Mouse (Mus musculus): ENCODE results near the gene Negr1. TPM values are rescaled to one million over a fixed set of nuclear protein-coding genes. Genes with fewer than 3 reads are reported as not detected.

The Negr1 gene
- polyA plus RNA-seq, 1 experiment from 2014 or later: 5.9 TPM

GRCm38 (mm10) chr3:157154902-157155301 is 593.3 kb downstream of the Negr1 start:
- Histone ChIP-seq H3K9me3 (replicated peaks; ENCODE audit: low read length) (no peaks in the 10 kb centered on the region), H3K9ac (ENCODE audit: low read depth, low read length) (no peak overlapping the region), H3K27me3 (ENCODE audit: insufficient read depth, low read length) (no peaks in the 10 kb centered on the region), H3K36me3 (ENCODE audit: insufficient read depth, low read length) (no peaks in the 10 kb centered on the region), H3K27ac (no peak overlapping the region), H3K4me1 (replicated peaks; ENCODE audit: insufficient read depth, low read length) (no peaks in the 10 kb centered on the region), H3K4me2 (ENCODE audit: low read length) (no peak overlapping the region), H3K4me3 (replicated peaks; ENCODE audit: low read depth, low read length) (no peak overlapping the region)
- no peak for DNase-seq (ENCODE audit: low spot score)
- TF ChIP-seq CTCF (IDR thresholded peaks at IDR 0.05; ENCODE audit: low read depth): no peak
- ATAC-seq (replicated peaks; ENCODE audit: low FRiP score, low read depth): no peak
- 84% methylated on average over 3 of the region's 3 CpGs for WGBS

DNA sequence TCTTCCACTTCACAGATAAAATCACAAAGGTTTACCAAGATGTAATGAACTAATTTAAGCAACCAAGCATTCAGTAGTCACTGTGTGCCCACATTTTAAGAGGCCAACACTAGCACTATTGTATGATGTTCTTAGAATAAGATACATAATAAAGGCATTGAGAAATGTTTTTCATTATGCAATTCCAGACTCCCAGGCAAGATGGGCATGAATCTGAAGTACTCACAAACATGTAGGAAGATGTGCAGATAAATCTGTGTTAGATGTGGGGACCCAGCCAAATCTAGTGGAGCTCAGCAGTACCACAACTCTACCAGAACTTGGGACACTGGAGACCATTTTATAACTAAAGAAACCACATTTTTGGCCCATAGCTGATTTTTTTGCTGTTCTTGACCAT is 593.9 kb downstream of the Negr1 start:
- Histone ChIP-seq H3K36me3 (ENCODE audit: insufficient read depth, low read length) (no peaks in the 10 kb centered on the region), H3K4me3 (replicated peaks; ENCODE audit: low read depth, low read length) (no peak overlapping the region), H3K4me1 (replicated peaks; ENCODE audit: insufficient read depth, low read length) (no peaks in the 10 kb centered on the region), H3K4me2 (ENCODE audit: low read length) (no peak overlapping the region), H3K27me3 (ENCODE audit: insufficient read depth, low read length) (no peaks in the 10 kb centered on the region), H3K9me3 (replicated peaks; ENCODE audit: low read length) (no peaks in the 10 kb centered on the region), H3K27ac (no peak overlapping the region), H3K9ac (ENCODE audit: low read depth, low read length) (no peak overlapping the region)
- TF ChIP-seq CTCF (IDR thresholded peaks at IDR 0.05; ENCODE audit: low read depth): no peak
- no peak for DNase-seq (ENCODE audit: low spot score)
- no peak for ATAC-seq (replicated peaks; ENCODE audit: low FRiP score, low read depth)

- ATAC-seq (replicated peaks; ENCODE audit: low FRiP score, low read depth) (no peak), DNase-seq (ENCODE audit: low spot score) (peak; percentile 11)
Measured at GRCm38 (mm10) chr3:157164840-157165595, 603.4 kb downstream of the Negr1 start.

GRCm38 (mm10) chr3:157181975-157182374 is 620.4 kb downstream of the Negr1 start:
- Histone ChIP-seq H3K9me3 (replicated peaks; ENCODE audit: low read length) (no peaks in the 10 kb centered on the region), H3K4me1 (replicated peaks; ENCODE audit: insufficient read depth, low read length) (no peaks in the 10 kb centered on the region), H3K27ac (no peak overlapping the region), H3K4me2 (ENCODE audit: low read length) (no peak overlapping the region), H3K27me3 (ENCODE audit: insufficient read depth, low read length) (no peaks in the 10 kb centered on the region), H3K4me3 (replicated peaks; ENCODE audit: low read depth, low read length) (no peak overlapping the region), H3K36me3 (ENCODE audit: insufficient read depth, low read length) (no peaks in the 10 kb centered on the region), H3K9ac (ENCODE audit: low read depth, low read length) (no peak overlapping the region)
- no peak for ATAC-seq (replicated peaks; ENCODE audit: low FRiP score, low read depth)
- TF ChIP-seq CTCF (IDR thresholded peaks at IDR 0.05; ENCODE audit: low read depth): no peak
- DNase-seq (ENCODE audit: low spot score): no peak
- WGBS: 71% methylated on average over 2 of the region's 2 CpGs

More at GRCm38 (mm10) chr3:157164840-157165595, 603.4 kb downstream of the Negr1 start:
- TF ChIP-seq CTCF (IDR thresholded peaks at IDR 0.05; ENCODE audit: low read depth): no peak
- Histone ChIP-seq H3K4me1 (replicated peaks; ENCODE audit: insufficient read depth, low read length) (no peaks in the 10 kb centered on the region), H3K27ac (no peak overlapping the region), H3K4me2 (ENCODE audit: low read length) (no peak overlapping the region), H3K4me3 (replicated peaks; ENCODE audit: low read depth, low read length) (no peak overlapping the region), H3K9me3 (replicated peaks; ENCODE audit: low read length) (no peaks in the 10 kb centered on the region), H3K9ac (ENCODE audit: low read depth, low read length) (no peak overlapping the region), H3K27me3 (ENCODE audit: insufficient read depth, low read length) (no peaks in the 10 kb centered on the region), H3K36me3 (ENCODE audit: insufficient read depth, low read length) (no peaks in the 10 kb centered on the region)
- WGBS: 98% methylated on average over 3 of the region's 3 CpGs

DNA sequence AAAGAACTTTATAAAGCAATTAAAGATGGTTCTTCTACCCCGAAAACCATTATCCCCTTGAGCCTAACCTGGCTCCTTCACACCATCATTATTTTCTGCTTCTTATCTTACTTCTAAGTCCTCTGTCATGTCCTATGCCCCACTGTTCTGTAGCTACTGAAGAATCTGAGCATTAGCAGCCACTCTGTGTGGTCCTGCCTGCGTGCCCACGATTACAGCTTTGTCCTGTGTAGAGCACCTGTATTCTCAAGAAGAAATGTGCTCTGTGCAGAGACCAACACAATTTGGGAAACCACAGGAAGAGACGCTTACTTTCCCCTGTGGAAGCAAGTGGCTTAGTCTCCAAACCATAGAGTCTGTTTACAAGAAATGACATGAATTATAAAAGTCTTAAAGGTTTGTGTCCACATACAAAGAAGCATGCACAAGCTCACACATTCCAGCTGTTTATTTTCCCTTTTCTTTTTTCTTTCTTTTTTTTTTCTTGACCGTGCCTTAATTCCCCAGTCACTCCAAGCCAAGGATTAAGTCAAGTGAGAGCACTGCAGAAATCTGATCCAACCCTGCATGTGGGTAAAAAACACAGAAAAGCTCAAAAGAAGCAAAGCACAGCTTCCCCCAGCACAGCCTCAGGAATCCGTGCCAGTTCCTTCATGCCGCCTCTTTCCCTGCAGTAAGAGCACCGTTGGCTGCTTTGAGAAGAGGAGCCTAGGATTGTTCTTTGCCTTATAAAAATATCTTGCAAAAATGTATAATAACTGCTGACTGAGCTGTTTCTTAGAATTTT is 627.5 kb downstream of the Negr1 start:
- no peaks in the 10 kb centered on the region for H3K4me1 ChIP-seq (replicated peaks; ENCODE audit: insufficient read depth, low read length)
- WGBS: 50% methylated on average over 8 of the region's 8 CpGs
- no peaks in the 10 kb centered on the region for H3K27me3 ChIP-seq (ENCODE audit: insufficient read depth, low read length)
- TF ChIP-seq CTCF (IDR thresholded peaks at IDR 0.05; ENCODE audit: low read depth): no peak
- no peak overlapping the region for H3K9ac ChIP-seq (ENCODE audit: low read depth, low read length)
- DNase-seq (ENCODE audit: low spot score) (peak; percentile 37), ATAC-seq (replicated peaks; ENCODE audit: low FRiP score, low read depth) (no peak)
- H3K4me3 ChIP-seq (replicated peaks; ENCODE audit: low read depth, low read length): no peak overlapping the region
- no peak overlapping the region for H3K27ac ChIP-seq
- H3K9me3 ChIP-seq (replicated peaks; ENCODE audit: low read length): no peaks in the 10 kb centered on the region
- no peak overlapping the region for H3K4me2 ChIP-seq (ENCODE audit: low read length)
- no peaks in the 10 kb centered on the region for H3K36me3 ChIP-seq (ENCODE audit: insufficient read depth, low read length)

DNA sequence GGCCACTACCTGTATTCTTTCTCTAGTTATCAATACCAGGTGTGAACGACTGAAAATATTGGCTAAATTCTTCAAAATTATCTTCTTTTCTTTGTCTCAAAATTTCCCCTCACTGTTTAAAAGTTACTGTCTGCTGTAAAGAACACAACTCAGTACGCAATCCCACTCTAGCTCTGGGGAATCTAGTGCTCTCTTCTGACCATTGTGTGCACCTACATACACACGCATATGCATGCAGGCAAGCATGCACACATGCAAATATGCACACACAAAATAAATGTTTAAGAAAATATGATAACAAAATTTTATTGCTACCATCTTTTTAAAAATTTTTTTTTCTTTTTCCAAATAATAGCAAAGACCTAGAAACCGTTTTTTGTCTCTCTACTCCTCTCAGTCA is 628.2 kb downstream of the Negr1 start:
- 89% methylated on average over 4 of the region's 4 CpGs for WGBS
- Histone ChIP-seq H3K36me3 (ENCODE audit: insufficient read depth, low read length) (no peaks in the 10 kb centered on the region), H3K4me2 (ENCODE audit: low read length) (no peak overlapping the region), H3K27ac (no peak overlapping the region), H3K9me3 (replicated peaks; ENCODE audit: low read length) (no peaks in the 10 kb centered on the region), H3K27me3 (ENCODE audit: insufficient read depth, low read length) (no peaks in the 10 kb centered on the region), H3K4me3 (replicated peaks; ENCODE audit: low read depth, low read length) (no peak overlapping the region), H3K4me1 (replicated peaks; ENCODE audit: insufficient read depth, low read length) (no peaks in the 10 kb centered on the region), H3K9ac (ENCODE audit: low read depth, low read length) (no peak overlapping the region)
- TF ChIP-seq CTCF (IDR thresholded peaks at IDR 0.05; ENCODE audit: low read depth): no peak
- DNase-seq (ENCODE audit: low spot score) (no peak), ATAC-seq (replicated peaks; ENCODE audit: low FRiP score, low read depth) (no peak)
